Comparison of ENCODE assay signal across 27 mouse cellular contexts in the genomic region with DNA sequence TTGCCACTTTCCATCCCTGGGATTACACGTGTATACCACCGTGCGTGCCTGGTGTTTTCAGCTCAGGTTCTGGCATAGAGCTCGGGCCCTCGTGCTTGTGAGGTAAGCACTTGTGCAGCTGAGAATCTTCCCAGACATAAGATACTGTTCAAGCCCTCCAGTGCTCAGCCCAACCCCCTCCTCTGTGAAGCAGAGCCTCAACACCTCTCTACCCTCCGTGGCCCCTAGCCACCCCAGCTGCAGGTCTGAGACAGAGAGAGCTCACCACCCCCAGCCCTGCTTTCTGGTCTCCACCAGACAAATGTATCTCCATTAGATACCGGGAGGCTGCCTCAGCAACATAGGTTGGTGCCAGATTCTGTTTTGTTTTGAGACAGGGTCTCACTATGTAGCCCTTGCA. TPM values are rescaled to one million over a fixed set of nuclear protein-coding genes. Genes with fewer than 3 reads are reported as not detected.
DNase-seq lines count a peak whose midpoint lies in the region; ATAC-seq and TF ChIP-seq lines count a peak whose summit lies in the region.
"Had no signal": no experiment of that assay in that cellular context is flagged by ENCODE, and none has a peak within 500 bp of the region (broad histone marks: within the 10 kb centered on the region; RNA-seq: fewer than 3 reads in every experiment).

No protein-coding gene starts in this region.

- no peak for TF ChIP-seq POLR2A in heart, adult 2 months (IDR thresholded peaks at IDR 0.05; ENCODE audit: insufficient read depth, low read depth, low read length)

- no peak for TF ChIP-seq CTCF in heart, adult 2 months (IDR thresholded peaks at IDR 0.05)
- no peak for TF ChIP-seq CTCF in lung, embryonic 14.5 days (IDR thresholded peaks at IDR 0.05; ENCODE audit: low read depth)

- WGBS in heart, embryonic 13.5 days, result 26% methylated on average over 7 of the region's 7 CpGs
- 58% methylated on average over 7 of the region's 7 CpGs for WGBS in heart, adult 2 months
- 20% methylated on average over 7 of the region's 7 CpGs for WGBS in lung, embryonic 14.5 days

- ATAC-seq in heart, embryonic 13.5 days (ENCODE audit: extremely low read depth, insufficient number of reproducible peaks, low FRiP score, low TSS enrichment), result no peak
- ATAC-seq in lung, embryonic 14.5 days (ENCODE audit: insufficient read depth), result 0 out of 2 replicates have a peak, but pooled peaks have one; percentile 9
- ATAC-seq: midbrain, embryonic 15.5 days; Patski had no signal

- DNase-seq in cerebellum, adult 9-11 months, result peak; percentile 26
- no peak for DNase-seq in cerebellum, adult 9-10 months
- DNase-seq in heart, adult 2 months, result no peak
- no peak for DNase-seq in lung, embryonic 14.5 days
- no peak for DNase-seq in lung, postnatal 14 days
- peak; percentile 58 for DNase-seq in thymus, postnatal 25 days
- no peak for DNase-seq in frontal cortex, postnatal 10 days (ENCODE audit: low spot score in 2 of 2)
- DNase-seq: adrenal gland, postnatal 10 days; gastrocnemius, postnatal 25 days; kidney, adult 11 months; liver, embryonic 13.5 days had no signal

- no peak for TF ChIP-seq EP300 in heart, adult 2 months (IDR thresholded peaks at IDR 0.05; ENCODE audit: insufficient read depth, low read depth, low read length)

- 0 out of 2 replicates have a peak overlapping the region, but pooled peaks have one; percentile 2 for H3K27ac ChIP-seq in heart, embryonic 13.5 days (replicated peaks)
- no peak overlapping the region for H3K27ac ChIP-seq in heart, adult 2 months
- no peak overlapping the region for H3K27ac ChIP-seq in lung, embryonic 14.5 days (ENCODE audit: low read depth)
- H3K27ac ChIP-seq: embryonic facial prominence, embryonic 13.5 days; limb, embryonic 12.5 days; liver, embryonic 13.5 days; midbrain, embryonic 15.5 days had no signal

- no peak overlapping the region for H3K4me2 ChIP-seq in heart, embryonic 13.5 days
- no peak overlapping the region for H3K4me2 ChIP-seq in lung, embryonic 14.5 days
- H3K4me2 ChIP-seq: embryonic facial prominence, embryonic 13.5 days; limb, embryonic 12.5 days; liver, embryonic 13.5 days; midbrain, embryonic 15.5 days; stomach, embryonic 15.5 days had no signal

- peaks cover 20% of the 10 kb centered on the region for H3K4me1 ChIP-seq in heart, embryonic 13.5 days
- H3K4me1 ChIP-seq in heart, adult 2 months (ENCODE audit: control insufficient read depth, insufficient read depth, low read length), result no peaks in the 10 kb centered on the region
- H3K4me1 ChIP-seq in lung, embryonic 14.5 days (ENCODE audit: insufficient read depth), result peaks cover 6% of the 10 kb centered on the region; the same call in 1 of the 2 replicates
- H3K4me1 ChIP-seq: midbrain, embryonic 15.5 days had no signal

- no peaks in the 10 kb centered on the region for H3K9me3 ChIP-seq in heart, embryonic 13.5 days
- no peaks in the 10 kb centered on the region for H3K9me3 ChIP-seq in lung, embryonic 14.5 days (ENCODE audit: low read depth, low read length)
- H3K9me3 ChIP-seq: embryonic facial prominence, embryonic 13.5 days; limb, embryonic 12.5 days; liver, embryonic 13.5 days; midbrain, embryonic 15.5 days; stomach, embryonic 15.5 days had no signal

- H3K9ac ChIP-seq in heart, embryonic 13.5 days, result no peak overlapping the region
- no peak overlapping the region for H3K9ac ChIP-seq in heart, adult 2 months (ENCODE audit: low read depth, low read length)
- H3K9ac ChIP-seq in lung, embryonic 14.5 days, result no peak overlapping the region
- H3K9ac ChIP-seq: embryonic facial prominence, embryonic 13.5 days; limb, embryonic 12.5 days; liver, embryonic 13.5 days; midbrain, embryonic 15.5 days; stomach, embryonic 15.5 days had no signal

- H3K27me3 ChIP-seq in heart, embryonic 13.5 days (replicated peaks), result peaks cover 8% of the 10 kb centered on the region; the same call in 1 of the 2 replicates
- H3K27me3 ChIP-seq in heart, adult 2 months (ENCODE audit: control insufficient read depth, insufficient read depth, low read length), result no peaks in the 10 kb centered on the region
- no peaks in the 10 kb centered on the region for H3K27me3 ChIP-seq in lung, embryonic 14.5 days (ENCODE audit: insufficient read depth, low read length)
- H3K27me3 ChIP-seq: embryonic facial prominence, embryonic 13.5 days; limb, embryonic 12.5 days; liver, embryonic 13.5 days; midbrain, embryonic 15.5 days; Patski; stomach, embryonic 15.5 days had no signal

- H3K36me3 ChIP-seq in heart, embryonic 13.5 days, result no peaks in the 10 kb centered on the region
- no peaks in the 10 kb centered on the region for H3K36me3 ChIP-seq in heart, adult 2 months (ENCODE audit: control insufficient read depth, insufficient read depth, low read length)
- H3K36me3 ChIP-seq in lung, embryonic 14.5 days (ENCODE audit: insufficient read depth), result no peaks in the 10 kb centered on the region
- H3K36me3 ChIP-seq: embryonic facial prominence, embryonic 13.5 days; limb, embryonic 12.5 days; liver, embryonic 13.5 days; midbrain, embryonic 15.5 days; stomach, embryonic 15.5 days had no signal

- intact Hi-C loops in heart, adult 2 months (cut with DNase I), result no loop called here

- no peak overlapping the region for H3K4me3 ChIP-seq in heart, embryonic 13.5 days
- H3K4me3 ChIP-seq in heart, adult 2 months, result no peak overlapping the region
- H3K4me3 ChIP-seq in lung, embryonic 14.5 days (ENCODE audit: low read depth, low read length), result no peak overlapping the region
- H3K4me3 ChIP-seq: embryonic facial prominence, embryonic 13.5 days; limb, embryonic 12.5 days; liver, embryonic 13.5 days; midbrain, embryonic 15.5 days; stomach, embryonic 15.5 days had no signal

- H3K79me2 ChIP-seq in heart, adult 2 months (replicated peaks; ENCODE audit: control insufficient read depth, insufficient read depth, low read length), result no peaks in the 10 kb centered on the region

RNA-seq across cellular contexts. Expression of gene Socs1, which starts 36.1 kb away (rescaled TPM):
- 4.8 and 5.7 TPM in 2 replicates for polyA plus RNA-seq in heart, embryonic 13.5 days (2015; fragmentation: Nextera tagmentation; extraction: Ambion mirVana)
- total RNA-seq in heart, adult 2 months (2021), result under 1 TPM; 0.34 to 0.48 TPM
- 0.94 and 1.2 TPM in 2 replicates for polyA plus RNA-seq in heart, adult 2 months (2012; rRNA removed)
- 9.1 and 9.3 TPM in 2 replicates for polyA plus RNA-seq in lung, embryonic 14.5 days (2014; fragmentation: Nextera tagmentation; extraction: Ambion mirVana)

RNA-seq across cellular contexts. Expression of gene Tnp2, which starts 39.2 kb away (rescaled TPM):
- polyA plus RNA-seq in heart, embryonic 13.5 days (2015; fragmentation: Nextera tagmentation; extraction: Ambion mirVana), result not detected in 2 replicates
- total RNA-seq in heart, adult 2 months (2021), result not detected
- 4.9 and 6.8 TPM in 2 replicates for polyA plus RNA-seq in heart, adult 2 months (2012; rRNA removed)
- polyA plus RNA-seq in lung, embryonic 14.5 days (2014; fragmentation: Nextera tagmentation; extraction: Ambion mirVana), result not detected in 2 replicates
- total RNA-seq: adrenal gland, postnatal 10 days; gastrocnemius, postnatal 25 days; hematopoietic stem cell, adult 5-6 weeks; layer of hippocampus, postnatal 10 days; left cerebral cortex, adult 8-10 months; megakaryocyte progenitor cell, adult 5-6 weeks; neutrophil, adult 5-6 weeks had no signal
- polyA plus RNA-seq: embryonic facial prominence, embryonic 13.5 days; heart, embryonic 14.5 days; kidney, embryonic 16.5 days; limb, embryonic 12.5 days; liver, embryonic 13.5 days; lung, embryonic 16.5 days; midbrain, embryonic 15.5 days; Patski; stomach, embryonic 15.5 days had no signal

RNA-seq across cellular contexts. Expression of gene Prm3, which starts 41.5 kb away (rescaled TPM):
- not detected in 2 replicates for polyA plus RNA-seq in heart, embryonic 13.5 days (2015; fragmentation: Nextera tagmentation; extraction: Ambion mirVana)
- not detected for total RNA-seq in heart, adult 2 months (2021)
- 0.41 TPM in 1 of 2 replicates, not detected in the other for polyA plus RNA-seq in heart, adult 2 months (2012; rRNA removed)
- not detected in 2 replicates for polyA plus RNA-seq in lung, embryonic 14.5 days (2014; fragmentation: Nextera tagmentation; extraction: Ambion mirVana)
- total RNA-seq: adrenal gland, postnatal 10 days; gastrocnemius, postnatal 25 days; hematopoietic stem cell, adult 5-6 weeks; layer of hippocampus, postnatal 10 days; left cerebral cortex, adult 8-10 months; megakaryocyte progenitor cell, adult 5-6 weeks; neutrophil, adult 5-6 weeks had no signal
- polyA plus RNA-seq: embryonic facial prominence, embryonic 13.5 days; heart, embryonic 14.5 days; kidney, embryonic 16.5 days; large intestine, adult 2 months; limb, embryonic 12.5 days; liver, embryonic 13.5 days; lung, embryonic 16.5 days; midbrain, embryonic 15.5 days; Patski; spleen, adult 2 months; stomach, embryonic 15.5 days had no signal

RNA-seq across cellular contexts. Expression of gene Prm2, which starts 46.7 kb away (rescaled TPM):
- polyA plus RNA-seq in heart, embryonic 13.5 days (2015; fragmentation: Nextera tagmentation; extraction: Ambion mirVana), result not detected in 2 replicates
- total RNA-seq in heart, adult 2 months (2021), result not detected
- 4.9 and 5.7 TPM in 2 replicates for polyA plus RNA-seq in heart, adult 2 months (2012; rRNA removed)
- not detected in 2 replicates for polyA plus RNA-seq in lung, embryonic 14.5 days (2014; fragmentation: Nextera tagmentation; extraction: Ambion mirVana)
- total RNA-seq: adrenal gland, postnatal 10 days; gastrocnemius, postnatal 25 days; hematopoietic stem cell, adult 5-6 weeks; layer of hippocampus, postnatal 10 days; left cerebral cortex, adult 8-10 months; megakaryocyte progenitor cell, adult 5-6 weeks; neutrophil, adult 5-6 weeks had no signal
- polyA plus RNA-seq: embryonic facial prominence, embryonic 13.5 days; heart, embryonic 14.5 days; kidney, embryonic 16.5 days; limb, embryonic 12.5 days; liver, embryonic 13.5 days; lung, embryonic 16.5 days; midbrain, embryonic 15.5 days; Patski; spleen, adult 2 months; stomach, embryonic 15.5 days had no signal

RNA-seq across cellular contexts. Expression of gene Prm1, which starts 56.4 kb away (rescaled TPM):
- 0.36 TPM in 1 of 2 replicates, not detected in the other for polyA plus RNA-seq in heart, embryonic 13.5 days (2015; fragmentation: Nextera tagmentation; extraction: Ambion mirVana)
- total RNA-seq in heart, adult 2 months (2021), result not detected
- polyA plus RNA-seq in heart, adult 2 months (2012; rRNA removed), result 4.7 and 5.2 TPM in 2 replicates
- polyA plus RNA-seq in lung, embryonic 14.5 days (2014; fragmentation: Nextera tagmentation; extraction: Ambion mirVana), result not detected in 2 replicates
- total RNA-seq: adrenal gland, postnatal 10 days; gastrocnemius, postnatal 25 days; hematopoietic stem cell, adult 5-6 weeks; layer of hippocampus, postnatal 10 days; left cerebral cortex, adult 8-10 months; megakaryocyte progenitor cell, adult 5-6 weeks; neutrophil, adult 5-6 weeks had no signal
- polyA plus RNA-seq: embryonic facial prominence, embryonic 13.5 days; heart, embryonic 14.5 days; kidney, embryonic 16.5 days; liver, embryonic 13.5 days; lung, embryonic 16.5 days; stomach, embryonic 15.5 days had no signal

Comparison
In these comparisons a context has a peak if more than half of its experiments do, and no peak if none do; other contexts are left out.
1. DNase-seq: peak in cerebellum, adult 9-11 months (single experiment) and thymus, postnatal 25 days (single experiment); none in cerebellum, adult 9-10 months (single experiment), heart, adult 2 months (0 of 2), lung, embryonic 14.5 days (single experiment), lung, postnatal 14 days (single experiment) and frontal cortex, postnatal 10 days (0 of 2).